Mouse (Mus musculus): Measurements from ENCODE around the gene Actn2. TPM values are rescaled to one million over a fixed set of nuclear protein-coding genes. Genes with fewer than 3 reads are reported as not detected.
A peak's percentile ranks its signal among the peaks of the same experiment; 100 is the strongest.

The Actn2 gene
- 1,000 to 10,000 TPM; 1,744 to 1,878 TPM for total RNA-seq (2021)

GRCm38 (mm10) chr13:12340183-12340975 lies at the start of gene Actn2:
Actn2 (minus strand) TSS chr13:12340760.
- intact Hi-C loops (cut with DNase I): no loop called here
- DNase-seq: peak; percentile 74

DNA sequence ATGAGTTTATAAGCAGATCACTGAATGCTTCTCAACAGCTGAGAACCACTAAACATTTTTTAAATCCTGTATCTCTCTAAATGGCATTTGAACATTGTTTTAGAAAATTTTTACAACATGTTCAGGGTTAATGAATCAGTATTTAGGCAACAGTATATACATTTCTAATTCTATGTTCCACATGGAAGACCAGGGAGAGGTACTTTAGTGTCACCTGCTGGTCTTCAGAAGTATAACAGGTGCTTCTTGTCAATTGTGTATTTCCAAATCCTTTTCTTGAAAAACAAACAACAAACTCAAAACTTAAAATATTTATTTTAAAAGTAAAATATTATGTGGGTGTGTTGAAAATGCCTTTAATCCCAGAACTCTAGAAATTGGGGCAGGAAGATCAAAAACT lies 45.7 kb upstream of the Actn2 start:
- intact Hi-C loops (cut with DNase I): loop anchor here (2.0 kb wide), 2 partner anchors 89 to 175 kb away; no protein-coding TSS in a partner anchor
- no peak for DNase-seq

DNA sequence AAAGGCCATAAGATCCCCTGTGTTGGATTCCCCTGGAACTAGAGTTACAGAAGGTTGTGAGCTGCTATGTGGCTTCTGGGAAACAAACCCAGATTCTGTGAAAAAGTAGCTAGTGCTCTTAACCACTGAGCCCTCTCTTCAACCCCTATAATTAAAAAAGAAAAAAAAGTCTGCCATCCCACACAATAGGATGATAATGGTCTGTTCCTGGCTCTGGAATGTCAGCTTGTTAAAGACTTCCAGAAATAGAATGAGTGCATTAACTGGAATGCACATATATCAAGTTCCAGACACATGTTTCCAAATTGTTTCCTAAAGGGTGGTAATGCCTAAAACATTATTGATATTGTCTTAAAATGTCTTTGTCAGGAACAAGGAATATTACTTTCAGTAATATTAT lies 44.2 kb upstream of the Actn2 start:
- intact Hi-C loops (cut with DNase I): loop anchor here (5.0 kb wide), 1 partner anchor 107 kb away; no protein-coding TSS in a partner anchor

DNA sequence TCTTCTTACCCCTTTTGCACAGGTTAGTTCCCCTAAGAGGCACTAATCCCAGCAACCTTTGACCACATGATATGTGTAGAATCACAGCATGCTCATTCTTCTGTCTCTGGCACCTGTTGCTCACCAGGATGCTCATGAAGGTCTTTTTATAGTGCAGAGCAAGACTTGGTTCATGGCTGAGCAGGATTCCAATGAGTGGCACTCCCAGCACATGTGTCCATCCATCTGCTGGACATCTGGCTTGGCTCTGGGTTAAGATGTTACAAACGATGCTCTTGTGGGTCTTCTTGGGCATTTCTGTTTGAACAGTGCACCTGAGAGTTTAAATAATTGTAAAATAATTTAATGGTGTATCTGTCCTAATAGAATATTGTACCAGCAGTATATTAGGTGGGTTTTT lies 36.2 kb upstream of the Actn2 start:
- DNase-seq: no peak
- intact Hi-C loops (cut with DNase I): no loop called here

More for the DNA sequence above, 44.2 kb upstream of the Actn2 start:
- no peak for DNase-seq

DNA sequence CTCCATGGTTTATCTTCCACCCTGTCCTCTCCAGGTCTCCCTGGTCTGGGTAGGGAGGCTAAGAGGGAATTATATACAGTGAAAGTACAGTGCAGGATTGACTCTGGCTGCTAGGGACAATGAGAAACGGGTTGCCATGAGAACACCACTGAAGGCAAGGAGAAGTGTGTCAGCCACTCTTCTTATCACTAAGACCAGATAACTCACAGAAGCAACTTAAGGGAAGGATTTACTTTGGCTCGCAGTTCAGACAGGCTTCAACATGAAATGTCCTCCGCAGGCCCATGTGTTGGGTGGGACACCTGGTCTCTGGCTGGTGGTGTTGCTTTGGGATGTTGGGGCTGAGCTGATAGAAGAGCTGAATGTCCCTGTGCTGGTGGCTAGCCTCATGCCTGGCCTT lies 32.2 kb upstream of the Actn2 start:
- DNase-seq: no peak
- intact Hi-C loops (cut with DNase I): no loop called here

- DNase-seq: peak; percentile 51 to 69
- intact Hi-C loops (cut with DNase I): loop anchor here (1.0 kb wide), 1 partner anchor 31 kb away; no protein-coding TSS in a partner anchor
These were observed 29.4 kb upstream of the Actn2 start for GRCm38 (mm10) chr13:12369930-12370329.

DNA sequence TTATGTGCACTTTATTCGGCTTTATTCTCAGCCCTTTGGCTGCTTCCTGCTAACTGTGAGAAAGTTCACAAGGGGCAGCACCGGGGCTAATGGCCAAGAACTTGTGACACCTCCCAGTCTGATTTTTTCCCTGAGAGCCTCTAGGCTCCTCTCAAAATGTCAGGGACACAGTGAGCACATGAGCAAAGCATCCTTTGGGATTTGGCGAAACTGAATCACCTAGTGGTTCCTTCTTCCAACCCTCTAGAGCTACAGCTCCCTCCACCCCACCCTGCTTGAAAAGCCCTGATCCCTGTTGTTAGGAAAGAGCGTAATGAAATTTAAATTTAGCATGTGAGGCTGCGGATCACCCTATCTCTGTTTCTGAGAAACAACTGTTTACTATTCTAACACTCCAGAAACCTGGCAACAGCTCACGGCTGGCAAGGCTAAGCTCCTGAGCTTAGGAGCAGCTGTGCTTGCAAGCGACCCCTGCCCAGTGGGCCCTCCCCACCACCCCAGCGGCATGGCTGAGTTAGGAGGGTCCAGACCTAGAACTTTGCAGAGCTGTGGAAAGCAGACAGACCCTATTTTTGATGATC lies 28.6 kb upstream of the Actn2 start:
- intact Hi-C loops (cut with DNase I): loop anchor here (1.0 kb wide), 1 partner anchor 30 kb away; no protein-coding TSS in a partner anchor
- DNase-seq: peak; percentile 53 to 64

GRCm38 (mm10) chr13:12361486-12361885 lies 20.9 kb upstream of the Actn2 start:
- intact Hi-C loops (cut with DNase I): no loop called here
- DNase-seq: no peak

DNA sequence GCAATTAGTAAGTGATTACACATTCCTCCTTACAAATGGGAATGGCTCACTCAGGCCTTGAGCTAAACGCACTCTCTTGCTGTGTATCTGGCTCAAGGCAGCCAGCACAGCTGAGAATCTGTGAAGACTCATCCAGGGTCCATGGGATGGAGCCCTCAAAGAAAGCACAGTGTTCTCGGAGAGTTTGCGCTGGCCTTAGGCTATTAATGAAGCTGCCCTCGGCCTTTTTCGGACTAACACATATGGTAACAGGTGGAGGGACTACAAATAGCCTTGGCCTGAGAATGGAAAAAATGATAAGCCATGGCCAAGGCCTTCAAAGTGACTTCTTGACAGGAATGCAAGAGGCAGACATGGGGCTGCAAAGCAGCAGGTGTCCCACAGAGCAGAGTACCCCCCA lies 17.0 kb upstream of the Actn2 start:
- peak in 1 of 2 experiments; percentile 32 for DNase-seq

GRCm38 (mm10) chr13:12356184-12356583 lies 15.6 kb upstream of the Actn2 start:
- intact Hi-C loops (cut with DNase I): no loop called here
- DNase-seq: no peak

More for the DNA sequence above, 17.0 kb upstream of the Actn2 start:
- intact Hi-C loops (cut with DNase I): no loop called here

DNA sequence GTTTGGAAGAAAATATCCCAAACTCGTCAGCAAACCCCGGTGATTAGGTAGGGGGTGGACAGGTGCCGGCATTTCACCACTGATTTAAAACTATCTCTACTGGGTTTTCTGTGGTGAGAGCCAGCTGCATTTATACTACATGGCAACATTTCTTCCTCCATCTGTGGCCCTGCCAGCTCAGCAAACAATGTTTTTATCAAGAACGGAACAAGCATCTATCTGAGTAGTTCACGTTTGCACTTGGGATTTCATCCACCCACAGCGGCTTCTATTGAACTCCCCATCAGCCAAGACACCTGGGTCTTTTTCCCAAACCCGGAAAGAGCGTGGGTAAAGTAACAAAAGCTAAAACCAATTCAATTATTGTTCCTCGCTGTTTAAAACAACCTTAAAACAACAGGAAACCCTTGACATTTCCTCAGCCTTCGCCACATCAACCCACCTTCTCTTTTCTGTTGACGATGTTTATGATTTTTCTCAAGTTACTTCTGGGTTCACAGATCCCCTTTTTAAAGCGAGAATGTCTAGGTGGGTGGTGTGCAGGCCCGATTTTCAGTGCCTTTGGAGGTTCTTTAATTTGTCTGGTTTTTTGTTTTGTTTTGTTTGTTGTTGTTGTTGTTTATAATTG lies 8.8 kb upstream of the Actn2 start:
- no peak for DNase-seq
- intact Hi-C loops (cut with DNase I): no loop called here

- intact Hi-C loops (cut with DNase I): no loop called here
These were observed 6.3 kb upstream of the Actn2 start for GRCm38 (mm10) chr13:12346837-12347236.

DNA sequence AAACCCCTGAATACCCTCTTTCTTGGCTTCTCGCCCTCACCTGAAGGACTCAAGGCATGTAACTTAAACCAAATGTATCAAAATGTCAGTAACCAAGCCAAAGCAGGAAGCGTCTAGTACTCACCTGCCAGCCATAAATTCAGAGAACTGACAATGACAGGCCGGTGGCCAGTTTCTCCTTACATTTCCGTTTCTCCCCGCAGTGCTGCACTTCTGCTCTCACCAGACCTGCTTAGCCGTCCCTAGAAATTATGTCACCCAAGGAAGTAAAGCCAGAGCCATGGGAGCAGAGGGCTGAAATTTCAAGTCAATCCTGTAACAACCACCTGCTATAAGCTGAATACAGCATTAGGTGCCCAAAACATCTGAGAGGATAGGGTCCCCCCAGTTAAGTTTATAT lies 887 bp upstream of the Actn2 start:
- intact Hi-C loops (cut with DNase I): no loop called here
- no peak for DNase-seq

More at GRCm38 (mm10) chr13:12346837-12347236, 6.3 kb upstream of the Actn2 start:
- DNase-seq: no peak

DNA sequence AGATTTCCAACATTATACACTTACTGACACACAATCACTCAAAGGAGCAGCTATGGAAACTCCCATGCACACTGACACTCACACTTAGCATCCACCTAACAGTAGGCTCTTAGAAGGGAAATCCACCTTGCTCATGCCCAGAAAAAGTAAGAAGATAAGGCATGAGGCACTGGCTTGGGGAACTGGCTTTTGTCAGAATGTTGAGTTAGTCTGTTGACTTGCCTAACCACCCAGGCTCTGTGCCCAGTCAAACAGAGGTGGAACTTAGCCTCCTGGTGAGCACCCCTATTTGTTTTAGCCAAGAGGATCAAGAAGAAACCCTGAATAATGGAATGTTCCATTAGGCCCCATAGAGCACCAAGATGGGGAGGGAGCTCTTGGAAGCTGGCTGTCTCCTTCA lies 1.1 kb downstream of the Actn2 start:
- peak in 1 of 2 experiments; percentile 31 for DNase-seq
- intact Hi-C loops (cut with DNase I): loop anchor here (1.0 kb wide), 1 partner anchor 30 kb away; no protein-coding TSS in a partner anchor

- DNase-seq: peak; percentile 42 to 57
- intact Hi-C loops (cut with DNase I): no loop called here
These were observed 2.8 kb downstream of the Actn2 start for GRCm38 (mm10) chr13:12337752-12338151.

DNA sequence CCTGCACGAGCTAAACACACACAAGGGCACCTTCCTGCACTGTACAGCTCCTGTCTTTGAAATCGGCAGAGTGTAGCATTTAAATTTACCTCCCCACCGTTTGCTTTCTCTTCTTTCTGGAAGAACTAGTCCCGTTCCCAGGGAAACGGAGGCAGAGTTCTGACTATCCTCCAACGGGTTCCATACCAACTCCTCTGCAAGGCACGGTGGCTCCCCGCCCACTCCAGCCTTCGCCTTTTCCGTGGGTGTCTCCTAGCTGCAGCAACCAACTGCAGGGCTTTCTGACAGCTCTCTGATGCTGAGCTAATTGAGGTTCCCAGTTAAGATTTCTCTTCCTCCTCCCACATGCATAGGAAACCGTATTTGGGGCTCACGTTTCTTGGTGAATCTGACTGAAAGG lies 6.5 kb downstream of the Actn2 start:
- no peak for DNase-seq
- intact Hi-C loops (cut with DNase I): no loop called here

GRCm38 (mm10) chr13:12331528-12331927 lies 9.0 kb downstream of the Actn2 start:
- intact Hi-C loops (cut with DNase I): no loop called here
- DNase-seq: no peak

- intact Hi-C loops (cut with DNase I): no loop called here
These were observed 12.2 kb downstream of the Actn2 start for GRCm38 (mm10) chr13:12328392-12328791.

GRCm38 (mm10) chr13:12327577-12327976 lies 13.0 kb downstream of the Actn2 start:
- DNase-seq: no peak
- intact Hi-C loops (cut with DNase I): no loop called here

More at GRCm38 (mm10) chr13:12328392-12328791, 12.2 kb downstream of the Actn2 start:
- no peak for DNase-seq

- intact Hi-C loops (cut with DNase I): no loop called here
- DNase-seq: no peak
These were observed 17.4 kb downstream of the Actn2 start for GRCm38 (mm10) chr13:12323076-12323625.

DNA sequence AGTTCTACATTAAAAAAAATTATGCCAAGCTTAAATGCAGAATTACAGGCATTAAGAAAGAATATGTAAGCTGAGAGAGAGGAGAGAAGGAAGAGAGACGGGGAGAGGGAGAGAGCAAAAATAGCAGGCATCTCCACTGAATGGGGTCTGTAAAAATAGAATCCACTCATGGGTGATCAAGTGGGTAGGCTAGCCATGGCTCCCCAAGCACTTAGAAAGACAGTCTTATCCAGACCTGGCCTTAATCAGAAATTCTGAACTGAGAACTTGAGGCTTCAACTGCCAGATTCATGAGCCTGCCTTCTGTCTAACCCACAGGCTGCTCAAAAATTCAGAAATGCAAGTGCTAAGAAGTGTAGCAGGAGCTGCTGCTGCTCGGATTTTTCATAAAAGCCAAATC lies 20.4 kb downstream of the Actn2 start:
- DNase-seq: no peak
- intact Hi-C loops (cut with DNase I): no loop called here

Measured in heart, postnatal 36 days (tissue).